Comparison of ENCODE assay signal across 7 mouse cellular contexts in genomic region chr9:121642001-121642400, GRCm38 (mm10). TPM values are rescaled to one million over a fixed set of nuclear protein-coding genes. Genes with fewer than 3 reads are reported as not detected.
DNase-seq lines count a peak whose midpoint lies in the region; ATAC-seq and TF ChIP-seq lines count a peak whose summit lies in the region.

Lyzl4 (minus strand) TSS chr9:121642096.

- H3K36me3 ChIP-seq in embryonic facial prominence, embryonic 13.5 days = no peaks in the 10 kb centered on the region
- H3K36me3 ChIP-seq in heart, embryonic 11.5 days (ENCODE audit: control insufficient read depth, insufficient read depth, low read length) = no peaks in the 10 kb centered on the region
- no peaks in the 10 kb centered on the region for H3K36me3 ChIP-seq in kidney, embryonic 15.5 days
- no peaks in the 10 kb centered on the region for H3K36me3 ChIP-seq in midbrain, postnatal 0 days (ENCODE audit: insufficient read depth, low read length)

- ATAC-seq in embryonic facial prominence, embryonic 13.5 days (ENCODE audit: insufficient number of reproducible peaks, insufficient read depth, low FRiP score, low TSS enrichment, low read depth) = no peak
- peak; percentile 55; the same call in 1 of the 2 replicates for ATAC-seq in heart, embryonic 11.5 days (replicated peaks; ENCODE audit: insufficient number of reproducible peaks, low FRiP score, low TSS enrichment)
- ATAC-seq in kidney, embryonic 15.5 days (replicated peaks; ENCODE audit: low FRiP score) = peak; percentile 78
- ATAC-seq in midbrain, postnatal 0 days (ENCODE audit: low FRiP score) = peak; percentile 55

- peaks cover 74% of the 10 kb centered on the region for H3K27me3 ChIP-seq in embryonic facial prominence, embryonic 13.5 days
- H3K27me3 ChIP-seq in heart, embryonic 11.5 days (ENCODE audit: control insufficient read depth, insufficient read depth, low read length) = peaks cover 61% of the 10 kb centered on the region
- peaks cover 68% of the 10 kb centered on the region for H3K27me3 ChIP-seq in kidney, embryonic 15.5 days
- H3K27me3 ChIP-seq in midbrain, postnatal 0 days (ENCODE audit: insufficient read depth, low read length) = peaks cover 36% of the 10 kb centered on the region

- peaks cover 18% of the 10 kb centered on the region for H3K4me1 ChIP-seq in embryonic facial prominence, embryonic 13.5 days
- H3K4me1 ChIP-seq in heart, embryonic 11.5 days (ENCODE audit: control insufficient read depth, insufficient read depth, low read length) = peaks cover 15% of the 10 kb centered on the region
- H3K4me1 ChIP-seq in kidney, embryonic 15.5 days = peaks cover 24% of the 10 kb centered on the region
- H3K4me1 ChIP-seq in midbrain, postnatal 0 days (ENCODE audit: insufficient read depth, low read length) = peaks cover 7% of the 10 kb centered on the region; the same call in 1 of the 2 replicates

- peak within 1 kb of the TSS; percentile 95 for H3K4me2 ChIP-seq in embryonic facial prominence, embryonic 13.5 days
- H3K4me2 ChIP-seq in heart, embryonic 11.5 days = peak within 1 kb of the TSS; percentile 63
- peak within 1 kb of the TSS; percentile 97 for H3K4me2 ChIP-seq in kidney, embryonic 15.5 days
- peak within 1 kb of the TSS; percentile 68 for H3K4me2 ChIP-seq in midbrain, postnatal 0 days (ENCODE audit: low read depth, low read length, poor library complexity, severe bottlenecking)

- WGBS in embryonic facial prominence, embryonic 13.5 days = under 1% methylated on average over 26 of the region's 26 CpGs
- WGBS in heart, embryonic 11.5 days (ENCODE audit: insufficient replicate concordance) = 0% methylated on average over 26 of the region's 26 CpGs
- WGBS in kidney, embryonic 15.5 days = under 1% methylated on average over 26 of the region's 26 CpGs
- WGBS in midbrain, postnatal 0 days = 1% methylated on average over 26 of the region's 26 CpGs

- TF ChIP-seq CTCF in midbrain, postnatal 0 days (IDR thresholded peaks at IDR 0.05) = peak; percentile 59

- DNase-seq in adrenal gland, postnatal 25 days = peak; percentile 87
- DNase-seq in liver = peak; percentile 71
- DNase-seq in midbrain, postnatal 0 days (ENCODE audit: low spot score) = peak; percentile 88
- DNase-seq in spleen, postnatal 4 days (ENCODE audit: low spot score in 2 of 2) = peak; percentile 62 to 82

- peak within 1 kb of the TSS; percentile 73 for H3K9ac ChIP-seq in embryonic facial prominence, embryonic 13.5 days
- peak within 1 kb of the TSS; percentile 2; the same call in 1 of the 2 replicates for H3K9ac ChIP-seq in heart, embryonic 11.5 days (ENCODE audit: low read depth, low read length)
- peak within 1 kb of the TSS; percentile 49 for H3K9ac ChIP-seq in kidney, embryonic 15.5 days
- peak within 1 kb of the TSS; percentile 50 for H3K9ac ChIP-seq in midbrain, postnatal 0 days (replicated peaks; ENCODE audit: low read length, poor library complexity, severe bottlenecking)

- peak within 1 kb of the TSS; percentile 56 for H3K4me3 ChIP-seq in embryonic facial prominence, embryonic 13.5 days
- peak within 1 kb of the TSS; percentile 38 for H3K4me3 ChIP-seq in heart, embryonic 11.5 days (ENCODE audit: low read depth, low read length)
- peak within 1 kb of the TSS; percentile 51 for H3K4me3 ChIP-seq in kidney, embryonic 15.5 days (replicated peaks)
- peak within 1 kb of the TSS; percentile 49 for H3K4me3 ChIP-seq in midbrain, postnatal 0 days (ENCODE audit: low read depth, low read length)

- H3K9me3 ChIP-seq in embryonic facial prominence, embryonic 13.5 days = no peaks in the 10 kb centered on the region
- H3K9me3 ChIP-seq in heart, embryonic 11.5 days (replicated peaks; ENCODE audit: control insufficient read depth, low read length) = no peaks in the 10 kb centered on the region
- no peaks in the 10 kb centered on the region for H3K9me3 ChIP-seq in kidney, embryonic 15.5 days (replicated peaks)
- H3K9me3 ChIP-seq in midbrain, postnatal 0 days (ENCODE audit: low read length) = no peaks in the 10 kb centered on the region

- no peak within 1 kb of the TSS for H3K27ac ChIP-seq in embryonic facial prominence, embryonic 13.5 days
- no peak within 1 kb of the TSS for H3K27ac ChIP-seq in heart, embryonic 11.5 days (ENCODE audit: low read depth, low read length)
- H3K27ac ChIP-seq in kidney, embryonic 15.5 days = no peak within 1 kb of the TSS
- no peak within 1 kb of the TSS for H3K27ac ChIP-seq in midbrain, postnatal 0 days (ENCODE audit: low read depth, low read length)

RNA-seq across cellular contexts. Expression of gene Lyzl4, which starts in this region (rescaled TPM):
- total RNA-seq in adrenal gland, postnatal 25 days (2021) = not detected in 2 replicates
- polyA plus RNA-seq in embryonic facial prominence, embryonic 13.5 days (2015; fragmentation: Nextera tagmentation; extraction: Ambion mirVana) = 0.28 and 0.34 TPM in 2 replicates
- not detected in 2 replicates for polyA plus RNA-seq in heart, embryonic 11.5 days (2014; fragmentation: Nextera tagmentation; extraction: Ambion mirVana)
- not detected in 2 replicates for polyA plus RNA-seq in kidney, embryonic 15.5 days (2015; fragmentation: Nextera tagmentation; extraction: Ambion mirVana)
- total RNA-seq in midbrain, postnatal 0 days (2014; rRNA removed) = not detected in 2 replicates
- polyA plus RNA-seq in midbrain, postnatal 0 days (2015; fragmentation: Nextera tagmentation; extraction: Ambion mirVana) = 0.28 TPM in 1 of 2 replicates, not detected in the other

Comparison
In these comparisons a context has a peak if more than half of its experiments do, and no peak if none do; other contexts are left out.
1. Peak in DNase-seq in adrenal gland, postnatal 25 days; RNA of the gene not detected or under 1 TPM.
2. Peak in ATAC-seq, H3K4me3 ChIP-seq, H3K9ac ChIP-seq and H3K4me2 ChIP-seq in heart, embryonic 11.5 days; RNA of the gene not detected or under 1 TPM.
3. Peak in ATAC-seq, H3K4me3 ChIP-seq, H3K9ac ChIP-seq and H3K4me2 ChIP-seq in kidney, embryonic 15.5 days; RNA of the gene not detected or under 1 TPM.
4. Peak in DNase-seq, ATAC-seq, H3K4me3 ChIP-seq, H3K9ac ChIP-seq and H3K4me2 ChIP-seq in midbrain, postnatal 0 days; RNA of the gene not detected or under 1 TPM.
5. H3K9ac ChIP-seq: peak in every context shown above with its lines; median percentile 73 in embryonic facial prominence, embryonic 13.5 days; 50 in midbrain, postnatal 0 days; 49 in kidney, embryonic 15.5 days; 2 in heart, embryonic 11.5 days.